Mouse (Mus musculus): ENCODE results near the gene Pex26. TPM values are rescaled to one million over a fixed set of nuclear protein-coding genes. Genes with fewer than 3 reads are reported as not detected.

Pex26 gene
- polyA plus RNA-seq, 1 experiment from 2014 or later = 10.1 TPM

GRCm38 (mm10) chr6:121184198-121185140, 1.0 kb downstream of the Pex26 start:
- H3K27ac ChIP-seq = peak overlapping the region; percentile 31; the same call in 1 of the 2 replicates
- H3K4me2 ChIP-seq (ENCODE audit: low read length) = peak overlapping the region; percentile 79
- H3K9me3 ChIP-seq (replicated peaks; ENCODE audit: low read length) = no peaks in the 10 kb centered on the region
- ATAC-seq (replicated peaks; ENCODE audit: low FRiP score, low read depth) (peak; percentile 67), DNase-seq (ENCODE audit: low spot score) (peak; percentile 90)
- peaks cover 14% of the 10 kb centered on the region; the same call in 1 of the 2 replicates for H3K36me3 ChIP-seq (ENCODE audit: insufficient read depth, low read length)
- no peaks in the 10 kb centered on the region for H3K27me3 ChIP-seq (ENCODE audit: insufficient read depth, low read length)
- peaks cover 10% of the 10 kb centered on the region for H3K4me1 ChIP-seq (replicated peaks; ENCODE audit: insufficient read depth, low read length)
- TF ChIP-seq CTCF (IDR thresholded peaks at IDR 0.05; ENCODE audit: low read depth) = peak; percentile 85
- H3K9ac ChIP-seq (ENCODE audit: low read depth, low read length) = peak overlapping the region; percentile 59
- peak overlapping the region; percentile 40 for H3K4me3 ChIP-seq (replicated peaks; ENCODE audit: low read depth, low read length)
- 3% methylated on average over 35 of the region's 35 CpGs for WGBS

DNA sequence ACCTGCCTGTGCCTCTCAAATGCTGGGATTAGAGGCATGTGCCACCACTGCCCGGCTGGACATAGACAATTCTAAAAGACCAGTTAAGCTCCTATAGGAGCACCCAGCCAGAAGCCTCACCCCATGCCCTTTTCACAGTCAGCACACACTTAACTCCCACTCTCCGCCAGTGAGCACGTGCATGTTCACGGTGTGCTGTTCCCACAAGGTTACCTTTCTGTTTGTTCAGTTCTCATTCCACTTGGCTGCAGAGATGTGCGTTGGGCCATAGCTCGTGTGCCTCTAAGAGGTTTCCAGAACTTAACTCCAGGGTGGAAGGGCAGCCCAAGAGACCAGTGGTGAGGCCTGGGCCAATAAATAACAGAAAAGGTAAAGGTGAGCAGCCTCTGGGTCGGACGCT, 1.8 kb downstream of the Pex26 start:
- Histone ChIP-seq H3K4me1 (replicated peaks; ENCODE audit: insufficient read depth, low read length) (peaks cover 10% of the 10 kb centered on the region), H3K27me3 (ENCODE audit: insufficient read depth, low read length) (no peaks in the 10 kb centered on the region), H3K9me3 (replicated peaks; ENCODE audit: low read length) (no peaks in the 10 kb centered on the region), H3K4me3 (replicated peaks; ENCODE audit: low read depth, low read length) (no peak overlapping the region), H3K4me2 (ENCODE audit: low read length) (peak overlapping the region; percentile 79), H3K36me3 (ENCODE audit: insufficient read depth, low read length) (peaks cover 17% of the 10 kb centered on the region), H3K27ac (no peak overlapping the region), H3K9ac (ENCODE audit: low read depth, low read length) (0 out of 2 replicates have a peak overlapping the region, but pooled peaks have one; percentile 59)
- TF ChIP-seq CTCF (IDR thresholded peaks at IDR 0.05; ENCODE audit: low read depth) = no peak
- ATAC-seq (replicated peaks; ENCODE audit: low FRiP score, low read depth) (peak; percentile 37), DNase-seq (ENCODE audit: low spot score) (no peak)
- WGBS = 46% methylated on average over 8 of the region's 8 CpGs

- Histone ChIP-seq H3K27me3 (ENCODE audit: insufficient read depth, low read length) (no peaks in the 10 kb centered on the region), H3K27ac (no peak overlapping the region), H3K4me3 (replicated peaks; ENCODE audit: low read depth, low read length) (no peak overlapping the region), H3K9ac (ENCODE audit: low read depth, low read length) (no peak overlapping the region), H3K9me3 (replicated peaks; ENCODE audit: low read length) (no peaks in the 10 kb centered on the region), H3K4me1 (replicated peaks; ENCODE audit: insufficient read depth, low read length) (no peaks in the 10 kb centered on the region), H3K4me2 (ENCODE audit: low read length) (no peak overlapping the region), H3K36me3 (ENCODE audit: insufficient read depth, low read length) (peaks cover 34% of the 10 kb centered on the region)
- 78% methylated on average over 11 of the region's 11 CpGs for WGBS
- ATAC-seq (replicated peaks; ENCODE audit: low FRiP score, low read depth) (no peak), DNase-seq (ENCODE audit: low spot score) (no peak)
- no peak for TF ChIP-seq CTCF (IDR thresholded peaks at IDR 0.05; ENCODE audit: low read depth)
These were observed 8.0 kb downstream of the Pex26 start for GRCm38 (mm10) chr6:121191261-121192009.

GRCm38 (mm10) chr6:121194061-121194955, 10.8 kb downstream of the Pex26 start:
- TF ChIP-seq CTCF (IDR thresholded peaks at IDR 0.05; ENCODE audit: low read depth) = no peak
- no peaks in the 10 kb centered on the region for H3K9me3 ChIP-seq (replicated peaks; ENCODE audit: low read length)
- peaks cover 20% of the 10 kb centered on the region; the same call in 1 of the 2 replicates for H3K36me3 ChIP-seq (ENCODE audit: insufficient read depth, low read length)
- no peak overlapping the region for H3K9ac ChIP-seq (ENCODE audit: low read depth, low read length)
- H3K27ac ChIP-seq = no peak overlapping the region
- DNase-seq (ENCODE audit: low spot score) (no peak), ATAC-seq (replicated peaks; ENCODE audit: low FRiP score, low read depth) (no peak; the same call in 1 of the 2 replicates)
- no peaks in the 10 kb centered on the region for H3K27me3 ChIP-seq (ENCODE audit: insufficient read depth, low read length)
- no peak overlapping the region for H3K4me3 ChIP-seq (replicated peaks; ENCODE audit: low read depth, low read length)
- no peak overlapping the region for H3K4me2 ChIP-seq (ENCODE audit: low read length)
- no peaks in the 10 kb centered on the region for H3K4me1 ChIP-seq (replicated peaks; ENCODE audit: insufficient read depth, low read length)
- WGBS = 43% methylated on average over 13 of the region's 13 CpGs

GRCm38 (mm10) chr6:121194956-121195731, 11.7 kb downstream of the Pex26 start:
- 81% methylated on average over 14 of the region's 14 CpGs for WGBS
- DNase-seq (ENCODE audit: low spot score) = no peak

More at GRCm38 (mm10) chr6:121194956-121195731, 11.7 kb downstream of the Pex26 start:
- no peaks in the 10 kb centered on the region for H3K27me3 ChIP-seq (ENCODE audit: insufficient read depth, low read length)
- H3K27ac ChIP-seq = no peak overlapping the region
- ATAC-seq (replicated peaks; ENCODE audit: low FRiP score, low read depth) = no peak
- no peaks in the 10 kb centered on the region for H3K4me1 ChIP-seq (replicated peaks; ENCODE audit: insufficient read depth, low read length)
- no peak for TF ChIP-seq CTCF (IDR thresholded peaks at IDR 0.05; ENCODE audit: low read depth)
- H3K4me3 ChIP-seq (replicated peaks; ENCODE audit: low read depth, low read length) = no peak overlapping the region
- no peaks in the 10 kb centered on the region for H3K9me3 ChIP-seq (replicated peaks; ENCODE audit: low read length)
- H3K4me2 ChIP-seq (ENCODE audit: low read length) = no peak overlapping the region
- H3K9ac ChIP-seq (ENCODE audit: low read depth, low read length) = no peak overlapping the region
- peaks cover 18% of the 10 kb centered on the region; the same call in 1 of the 2 replicates for H3K36me3 ChIP-seq (ENCODE audit: insufficient read depth, low read length)
